Mouse (Mus musculus) liver, embryonic 14.5 days (tissue): ENCODE results near the gene Arhgap42. TPM values are rescaled to one million over a fixed set of nuclear protein-coding genes. Genes with fewer than 3 reads are reported as not detected.

Experiments used
- ATAC-seq: fragments of 200-750 bp; cut with Nextera tagmentation; 2 replicates; pipeline ENCODE4 v1.8.0; 2017; ENCODE audit warnings: moderate number of reproducible peaks, mild to moderate bottlenecking, moderate library complexity; ENCODE audit not compliant: insufficient read depth
- DNase-seq, 3 experiments: peaks; one replicate each; pipeline ENCODE4 v3.0.0-alpha.2; 2012 to 2013; ENCODE audit warnings: low read depth in 3 of 3, low spot score in 3 of 3
- H3K27ac ChIP-seq: fragments of 300-500 bp; sonication (generic); 2 replicates; pipeline ENCODE4 v1.5.1; 2014; ENCODE audit warnings: moderate library complexity, mild to moderate bottlenecking, control low read depth, inconsistent platforms
- H3K27me3 ChIP-seq: fragments of 300-500 bp; sonication (generic); 2 replicates; pipeline ENCODE4 v1.6.1; 2014; ENCODE audit warnings: mild to moderate bottlenecking, low read length, moderate library complexity; ENCODE audit not compliant: control insufficient read depth, insufficient read depth
- H3K36me3 ChIP-seq: fragments of 300-500 bp; sonication (generic); replicated peaks from 2 replicates; pipeline ENCODE4 v1.6.1; 2014; ENCODE audit warnings: low read depth; ENCODE audit not compliant: control insufficient read depth, insufficient read depth
- H3K4me1 ChIP-seq, 2 experiments: fragments of 200-500 bp in 1 of 2; fragments of 300-500 bp in 1 of 2; sonication (generic) in 1 of 2; replicated peaks; 2 replicates each; pipeline ENCODE4 v1.6.1; 2012 to 2014; ENCODE audit warnings: antibody characterized with exemption in 1 of 2, inconsistent platforms in 1 of 2, low read length in 1 of 2; ENCODE audit not compliant: control insufficient read depth in 2 of 2, insufficient read depth in 2 of 2
- H3K4me2 ChIP-seq: fragments of 300-500 bp; sonication (generic); 2 replicates; pipeline ENCODE4 v1.6.1; 2014; ENCODE audit warnings: low read depth, mild to moderate bottlenecking, control low read depth, moderate library complexity
- H3K4me3 ChIP-seq, 2 experiments: fragments of 200-500 bp in 1 of 2; fragments of 300-500 bp in 1 of 2; sonication (generic) in 1 of 2; 2 replicates each; pipeline ENCODE4 v1.5.1; 2012 to 2014; ENCODE audit warnings: low read depth in 2 of 2, low read length in 2 of 2, mild to moderate bottlenecking in 2 of 2, control low read depth in 1 of 2, inconsistent platforms in 1 of 2, moderate library complexity in 1 of 2; ENCODE audit not compliant: insufficient read depth in 1 of 2
- H3K9ac ChIP-seq: fragments of 300-500 bp; sonication (generic); replicated peaks from 2 replicates; pipeline ENCODE4 v1.6.1; 2014; ENCODE audit warnings: mild to moderate bottlenecking, control low read depth, moderate library complexity
- H3K9me3 ChIP-seq: fragments of 300-500 bp; sonication (generic); 2 replicates; pipeline ENCODE4 v1.6.1; 2016; ENCODE audit warnings: low read length, mixed read lengths; ENCODE audit not compliant: control insufficient read depth
- CTCF ChIP-seq: IDR thresholded peaks from 2 replicates; pipeline ENCODE4 v1.5.1; 2016; ENCODE audit warnings: antibody characterized with exemption, low read depth, control low read depth
- EP300 ChIP-seq: IDR thresholded peaks from 2 replicates; pipeline ENCODE4 v1.6.1; 2016; ENCODE audit warnings: antibody characterized with exemption, low read depth
- WGBS: fragments of 180-500 bp; shearing (Covaris S2); extraction: QIAGEN DNeasy Blood & Tissue Kit; methylation state at CpG from one replicate; pipeline ENCODE4 v1.1.7; 2014; ENCODE audit not compliant: insufficient replicate concordance; 5-methylcytosine and 5-hydroxymethylcytosine counted together
- polyA plus RNA-seq, 2 experiments: library from polyadenylated mRNA; depleted of rRNA in 1 of 2; stranded (reverse) in 1 of 2; unstranded in 1 of 2; fragments of >200 nt; fragmentation: Nextera tagmentation in 1 of 2; extraction: Ambion mirVana in 1 of 2; gene quantifications; 2 replicates each; pipeline versions ENCODE4 v1.2.1 to v1.2.3; 2012 to 2014

The Arhgap42 gene
- polyA plus RNA-seq, 2 experiments: 2.0 to 4.4 TPM

DNA sequence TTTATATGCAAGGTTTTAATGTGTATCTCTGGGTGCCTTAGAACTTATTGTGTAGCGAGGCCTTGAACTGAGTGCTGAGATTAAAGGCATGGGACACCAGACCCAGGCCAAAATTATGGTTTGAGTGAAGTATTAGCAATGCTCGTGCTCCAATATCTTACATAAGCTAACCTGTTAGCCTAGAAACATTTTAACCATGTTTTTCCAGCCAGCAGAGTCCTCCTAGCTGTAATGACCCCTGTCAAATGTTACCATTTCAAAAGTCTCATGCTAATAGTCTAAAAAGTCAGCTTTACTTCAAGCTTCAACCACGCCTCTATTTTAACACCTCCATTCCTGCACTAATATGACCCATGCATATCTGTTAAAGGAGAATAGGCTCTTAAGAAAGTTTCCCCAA is 84.3 kb downstream of the Arhgap42 start:
- ATAC-seq (no peak), DNase-seq (no peak)
- 52% methylated on average over 3 of the region's 3 CpGs for WGBS
- Histone ChIP-seq H3K27ac (no peak overlapping the region), H3K4me2 (no peak overlapping the region), H3K4me1 (no peaks in the 10 kb centered on the region), H3K36me3 (no peaks in the 10 kb centered on the region), H3K27me3 (no peaks in the 10 kb centered on the region), H3K9me3 (no peaks in the 10 kb centered on the region), H3K4me3 (no peak overlapping the region), H3K9ac (no peak overlapping the region)
- TF ChIP-seq EP300 (no peak), CTCF (no peak)

DNA sequence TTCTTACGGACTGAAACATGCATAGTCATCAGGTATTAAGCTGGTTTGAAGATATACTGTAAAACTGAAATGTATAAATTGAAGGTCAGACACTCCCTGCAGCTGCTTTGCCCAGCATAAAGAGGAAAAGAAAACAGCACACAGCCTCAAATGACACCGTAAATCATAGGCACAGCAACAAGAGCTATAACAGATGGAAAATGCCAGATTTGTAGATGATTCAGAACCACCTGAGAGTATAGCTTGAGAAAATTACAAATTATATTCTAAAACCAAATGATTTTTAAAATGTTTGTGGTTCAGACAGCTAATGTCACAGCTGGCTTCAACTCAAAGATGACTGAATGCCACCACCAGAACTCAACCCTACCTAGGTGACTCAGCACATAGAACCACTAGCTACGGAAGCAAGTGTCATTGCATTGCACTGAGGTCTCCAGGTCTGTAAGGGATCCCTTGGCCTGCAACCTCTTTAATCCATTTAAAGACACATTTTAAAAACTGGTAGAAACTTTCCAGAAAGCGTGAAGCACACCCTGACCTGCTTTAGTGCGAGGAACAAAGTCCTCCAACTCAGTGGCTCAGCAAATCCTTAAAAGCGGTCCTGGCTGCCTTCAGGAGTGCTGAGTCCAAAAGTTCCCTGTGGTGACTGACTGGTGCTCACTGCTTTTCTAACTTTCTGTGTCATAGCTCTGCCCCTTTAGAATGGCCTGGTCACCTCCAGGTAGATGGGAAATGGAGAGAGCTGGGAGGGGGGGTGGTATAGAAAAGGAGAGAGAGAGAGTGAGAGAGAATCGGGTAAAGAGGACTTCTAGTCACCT is 94.4 kb downstream of the Arhgap42 start:
- TF ChIP-seq CTCF: no peak
- no peak for TF ChIP-seq EP300
- no peak overlapping the region for H3K4me2 ChIP-seq
- H3K27ac ChIP-seq: no peak overlapping the region
- no peaks in the 10 kb centered on the region for H3K36me3 ChIP-seq
- H3K9me3 ChIP-seq: no peaks in the 10 kb centered on the region
- DNase-seq: no peak
- no peak overlapping the region for H3K4me3 ChIP-seq
- no peaks in the 10 kb centered on the region for H3K4me1 ChIP-seq
- 57% methylated on average over 7 of the region's 7 CpGs for WGBS
- no peak for ATAC-seq
- no peaks in the 10 kb centered on the region for H3K27me3 ChIP-seq
- no peak overlapping the region for H3K9ac ChIP-seq

DNA sequence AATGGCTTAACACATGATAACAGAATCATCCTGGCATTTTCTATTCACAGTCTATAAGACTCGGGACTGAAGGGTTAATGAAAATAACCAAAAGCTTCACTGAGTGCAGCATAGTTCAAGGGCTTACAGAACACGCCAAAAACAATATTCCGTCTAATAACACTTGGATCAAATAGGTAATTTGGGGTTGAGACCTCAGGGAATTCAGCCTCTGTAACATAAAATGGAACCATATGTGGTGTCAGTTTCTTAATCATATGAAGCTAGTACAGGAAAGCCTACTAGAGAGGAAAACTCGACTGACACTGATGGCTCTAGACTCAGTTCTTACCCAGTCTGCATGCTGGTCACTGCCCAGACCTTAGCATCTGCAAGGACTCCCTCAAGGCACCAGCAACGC is 95.8 kb downstream of the Arhgap42 start:
- 56% methylated on average over 5 of the region's 5 CpGs for WGBS
- no peaks in the 10 kb centered on the region for H3K27me3 ChIP-seq
- TF ChIP-seq CTCF (no peak), EP300 (no peak)
- H3K4me3 ChIP-seq: no peak overlapping the region
- no peaks in the 10 kb centered on the region for H3K4me1 ChIP-seq
- H3K27ac ChIP-seq: no peak overlapping the region
- no peak overlapping the region for H3K9ac ChIP-seq
- H3K4me2 ChIP-seq: no peak overlapping the region
- ATAC-seq (no peak), DNase-seq (no peak)
- no peaks in the 10 kb centered on the region for H3K9me3 ChIP-seq
- H3K36me3 ChIP-seq: no peaks in the 10 kb centered on the region

DNA sequence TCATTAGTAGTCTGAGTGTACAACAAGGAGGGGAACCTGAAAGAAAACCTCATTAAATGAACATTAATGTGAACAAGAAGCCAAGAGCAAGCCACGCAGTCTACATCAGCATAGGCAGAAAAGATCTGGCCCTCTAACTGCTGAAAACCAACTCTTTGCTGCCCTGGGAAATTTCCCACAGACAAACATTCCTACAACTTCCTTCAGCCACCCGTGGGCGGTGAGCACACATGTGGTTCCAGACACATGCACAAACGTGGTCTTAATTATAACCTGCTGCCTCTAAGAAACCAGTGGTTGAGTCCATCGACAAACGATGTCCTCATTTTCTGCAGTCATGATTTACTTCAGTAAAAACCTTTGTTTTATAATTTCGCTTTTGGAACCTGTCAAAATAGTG is 96.3 kb downstream of the Arhgap42 start:
- no peak overlapping the region for H3K27ac ChIP-seq
- no peak overlapping the region for H3K4me2 ChIP-seq
- no peaks in the 10 kb centered on the region for H3K4me1 ChIP-seq
- 53% methylated on average over 7 of the region's 7 CpGs for WGBS
- TF ChIP-seq EP300: no peak
- TF ChIP-seq CTCF: no peak
- no peak overlapping the region for H3K4me3 ChIP-seq
- H3K36me3 ChIP-seq: no peaks in the 10 kb centered on the region
- H3K9me3 ChIP-seq: no peaks in the 10 kb centered on the region
- no peak for ATAC-seq
- no peak overlapping the region for H3K9ac ChIP-seq
- DNase-seq: no peak
- no peaks in the 10 kb centered on the region for H3K27me3 ChIP-seq

DNA sequence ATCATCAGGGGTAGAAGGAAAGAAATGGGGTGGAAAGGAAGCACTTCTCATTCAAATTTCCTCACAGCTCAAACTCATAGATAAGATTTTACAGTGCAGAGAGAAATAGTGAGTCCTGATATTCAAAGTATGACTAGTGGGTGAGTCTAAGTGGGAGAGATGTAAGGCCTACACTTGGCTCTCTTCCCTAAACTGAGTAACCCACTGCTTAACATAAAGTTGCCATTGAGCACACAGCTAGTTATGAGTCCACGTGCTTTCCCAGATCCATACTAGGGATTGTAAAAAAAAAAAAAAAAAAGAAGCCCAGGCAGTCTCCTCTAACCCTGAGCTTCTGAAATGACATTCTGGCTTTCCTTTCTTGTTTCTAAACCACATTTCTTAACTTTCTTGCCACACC is 96.8 kb downstream of the Arhgap42 start:
- H3K36me3 ChIP-seq: no peaks in the 10 kb centered on the region
- ATAC-seq: no peak
- 57% methylated on average over 1 of the region's 1 CpGs for WGBS

More for the DNA sequence above, 96.8 kb downstream of the Arhgap42 start:
- Histone ChIP-seq H3K4me1 (no peaks in the 10 kb centered on the region), H3K27me3 (no peaks in the 10 kb centered on the region), H3K9me3 (no peaks in the 10 kb centered on the region), H3K9ac (no peak overlapping the region), H3K27ac (no peak overlapping the region), H3K4me3 (no peak overlapping the region), H3K4me2 (no peak overlapping the region)
- TF ChIP-seq CTCF (no peak), EP300 (no peak)
- no peak for DNase-seq
